Mouse (Mus musculus) CH12.LX (cell line): ENCODE measurements at regions not wholly inside any gene's neighbourhood (a gene's known extent, or its start where the extent isn't known, plus 50 kb on each side); places are given as distances from the start of the nearest gene placed in this dataset.

Experiments used
- DNase-seq: peaks from one replicate; pipeline ENCODE4 v3.0.0-alpha.2; 2013; ENCODE audit errors: extremely low read depth
- H3K27ac ChIP-seq: 2 replicates; pipeline ENCODE4 v1.5.1; 2012; ENCODE audit warnings: low read depth, mild to moderate bottlenecking, control low read depth, moderate library complexity; ENCODE audit not compliant: insufficient read depth
- H3K27me3 ChIP-seq: replicated peaks from 2 replicates; pipeline ENCODE3; 2012; ENCODE audit warnings: inconsistent platforms
- H3K36me3 ChIP-seq, 2 experiments: replicated peaks in 1 of 2; 2 replicates each; pipeline versions ENCODE3 to v1.6.1; 2012; ENCODE audit warnings: inconsistent platforms in 1 of 2, low read length in 1 of 2, mild to moderate bottlenecking in 1 of 2, mixed read lengths in 1 of 2, moderate library complexity in 1 of 2; ENCODE audit not compliant: control insufficient read depth in 1 of 2, insufficient read depth in 1 of 2
- H3K4me1 ChIP-seq, 2 experiments: 2 replicates each; pipeline ENCODE4 v1.6.1; 2012; ENCODE audit warnings: inconsistent platforms in 1 of 2, moderate library complexity in 1 of 2; ENCODE audit not compliant: insufficient read depth in 2 of 2, control insufficient read depth in 1 of 2
- H3K4me2 ChIP-seq: 2 replicates; pipeline ENCODE4 v1.6.1; 2012; ENCODE audit warnings: low read depth, mild to moderate bottlenecking, control low read depth; ENCODE audit not compliant: poor library complexity, insufficient read depth, severe bottlenecking
- H3K4me3 ChIP-seq, 3 experiments: fragments of 150-350 bp in 1 of 3; sonication (generic) in 1 of 3; replicated peaks in 1 of 3; 2 replicates each; pipeline versions ENCODE3 to v1.5.1; 2011 to 2012; ENCODE audit warnings: low read depth in 2 of 3, low read length in 2 of 3, mild to moderate bottlenecking in 2 of 3, moderate library complexity in 2 of 3, control low read depth in 1 of 3, improper control_type of control experiment in 1 of 3, inconsistent platforms in 1 of 3, mixed read lengths in 1 of 3; ENCODE audit not compliant: poor library complexity in 1 of 3
- H3K79me2 ChIP-seq: replicated peaks from 2 replicates; pipeline ENCODE4 v1.6.1; 2012; ENCODE audit warnings: mild to moderate bottlenecking, moderate library complexity; ENCODE audit not compliant: control insufficient read depth, poor library complexity, insufficient read depth, severe bottlenecking; ENCODE audit errors: extremely low read depth
- H3K9ac ChIP-seq: 2 replicates; pipeline ENCODE4 v1.6.1; 2012; ENCODE audit warnings: low read depth, mild to moderate bottlenecking, control low read depth, moderate library complexity; ENCODE audit not compliant: insufficient read depth
- H3K9me3 ChIP-seq: replicated peaks from 2 replicates; pipeline ENCODE3; 2012; ENCODE audit warnings: low read length, inconsistent platforms, mixed read lengths
- BHLHE40 ChIP-seq: IDR thresholded peaks from 2 replicates; pipeline ENCODE4 v1.6.1; 2011; ENCODE audit warnings: mild to moderate bottlenecking, low read depth, low read length, improper control_type of control experiment
- CHD1 ChIP-seq: IDR thresholded peaks from 2 replicates; pipeline ENCODE4 v1.6.1; 2012; ENCODE audit warnings: low read depth, low read length, improper control_type of control experiment, inconsistent platforms
- CTCF ChIP-seq, 2 experiments: IDR thresholded peaks in 1 of 2; conservative IDR thresholded peaks in 1 of 2; 2 replicates each; pipeline ENCODE4 v1.5.1; 2011 to 2012; ENCODE audit warnings: low read depth in 2 of 2, low read length in 2 of 2, improper control_type of control experiment in 1 of 2, inconsistent platforms in 1 of 2, mild to moderate bottlenecking in 1 of 2, moderate library complexity in 1 of 2
- ELF1 ChIP-seq: IDR thresholded peaks from 2 replicates; pipeline ENCODE4 v1.6.1; 2014; ENCODE audit warnings: low read depth, mild to moderate bottlenecking, inconsistent platforms, low read length, improper control_type of control experiment
- EP300 ChIP-seq: IDR thresholded peaks from 2 replicates; pipeline ENCODE4 v1.6.1; 2011; ENCODE audit warnings: low read length, improper control_type of control experiment
- GABPA ChIP-seq: IDR thresholded peaks from 2 replicates; pipeline ENCODE4 v1.6.1; 2012; ENCODE audit warnings: low read depth, low read length, improper control_type of control experiment, inconsistent platforms; ENCODE audit not compliant: insufficient replicate concordance
- IRF4 ChIP-seq: IDR thresholded peaks from 2 replicates; pipeline ENCODE4 v1.6.1; 2014; ENCODE audit warnings: low read depth, mild to moderate bottlenecking, inconsistent platforms, low read length, improper control_type of control experiment
- KAT2A ChIP-seq: IDR thresholded peaks from 2 replicates; pipeline ENCODE4 v1.6.1; 2012; ENCODE audit warnings: low read length, improper control_type of control experiment, inconsistent platforms; ENCODE audit not compliant: insufficient replicate concordance
- MAFK ChIP-seq: IDR thresholded peaks from 2 replicates; pipeline ENCODE4 v1.6.1; 2011; ENCODE audit warnings: low read length, improper control_type of control experiment; ENCODE audit not compliant: insufficient replicate concordance
- MXI1 ChIP-seq: IDR thresholded peaks from 2 replicates; pipeline ENCODE4 v1.6.1; 2011; ENCODE audit warnings: mild to moderate bottlenecking, low read depth, low read length, improper control_type of control experiment
- MYC ChIP-seq: IDR thresholded peaks from 2 replicates; pipeline ENCODE4 v1.6.1; 2011; ENCODE audit warnings: low read depth, mild to moderate bottlenecking, improper control_type of control experiment, low read length
- NRF1 ChIP-seq: IDR thresholded peaks from 2 replicates; pipeline ENCODE4 v1.6.1; 2014; ENCODE audit warnings: low read depth, mild to moderate bottlenecking, inconsistent platforms, low read length, improper control_type of control experiment, moderate library complexity
- PAX5 ChIP-seq: IDR thresholded peaks from 2 replicates; pipeline ENCODE4 v1.6.1; 2012; ENCODE audit warnings: low read length, inconsistent platforms, mixed read lengths
- POLR2AphosphoS2 ChIP-seq: IDR thresholded peaks from 2 replicates; pipeline ENCODE4 v1.6.1; 2011; ENCODE audit warnings: low read depth, low read length, improper control_type of control experiment
- RAD21 ChIP-seq: IDR thresholded peaks from 2 replicates; pipeline ENCODE4 v1.6.1; 2011; ENCODE audit warnings: low read depth, mild to moderate bottlenecking, low read length, improper control_type of control experiment, moderate library complexity
- TBP ChIP-seq: conservative IDR thresholded peaks from 2 replicates; pipeline ENCODE4 v1.6.1; 2011; ENCODE audit warnings: low read depth, low read length, improper control_type of control experiment
- TCF12 ChIP-seq: IDR thresholded peaks from 2 replicates; pipeline ENCODE4 v1.6.1; 2014; ENCODE audit warnings: low read depth, mild to moderate bottlenecking, inconsistent platforms, low read length, improper control_type of control experiment
- UBTF ChIP-seq: IDR thresholded peaks from 2 replicates; pipeline ENCODE4 v1.6.1; 2012; ENCODE audit warnings: low read depth, mild to moderate bottlenecking, inconsistent platforms, low read length, improper control_type of control experiment, moderate library complexity
- ZMIZ1 ChIP-seq: IDR thresholded peaks from 2 replicates; pipeline ENCODE4 v1.6.1; 2012; ENCODE audit warnings: low read depth, mild to moderate bottlenecking, inconsistent platforms, low read length, improper control_type of control experiment
- dilution Hi-C: fragments of 300-500 bp; cut with MboI; formaldehyde crosslinking; loops from 2 replicates; pipeline ENCODE4 v1.14.3; 2020; ENCODE audit warnings: low sequenced_read_pairs; ENCODE audit not compliant: extremely low pct_unique_long_range_greater_than_20kb, extremely low pct_ligation_motif_present
- in situ Hi-C: fragments of 300-500 bp; cut with MboI; formaldehyde crosslinking; loops from 3 replicates; pipeline ENCODE4 v1.14.3; 2019; ENCODE audit warnings: low sequenced_read_pairs, low pct_ligation_motif_present, low pct_unique_long_range_greater_than_20kb, mixed read lengths

GRCm38 (mm10) chr2:115394091-115394490 is 187.4 kb upstream of the BC052040 start:
- dilution Hi-C loops, result no loop called here
- Histone ChIP-seq H3K36me3 (no peaks in the 10 kb centered on the region), H3K4me2 (no peak overlapping the region), H3K27ac (no peak overlapping the region), H3K9me3 (no peaks in the 10 kb centered on the region), H3K9ac (no peak overlapping the region), H3K4me1 (no peaks in the 10 kb centered on the region), H3K4me3 (no peak overlapping the region), H3K79me2 (no peaks in the 10 kb centered on the region), H3K27me3 (no peaks in the 10 kb centered on the region)
- DNase-seq, result no peak
- in situ Hi-C loops, result no loop called here
- no peak for TF ChIP-seq EP300
- TF ChIP-seq RAD21, result no peak
- TF ChIP-seq MYC, result no peak

- Histone ChIP-seq H3K36me3 (no peaks in the 10 kb centered on the region), H3K4me3 (no peak overlapping the region), H3K27me3 (no peaks in the 10 kb centered on the region), H3K9ac (no peak overlapping the region), H3K9me3 (no peaks in the 10 kb centered on the region), H3K27ac (no peak overlapping the region), H3K4me2 (no peak overlapping the region), H3K4me1 (no peaks in the 10 kb centered on the region), H3K79me2 (no peaks in the 10 kb centered on the region)
- dilution Hi-C loops (no loop called here), in situ Hi-C loops (no loop called here)
- DNase-seq, result no peak
- TF ChIP-seq IRF4 (no peak), GABPA (no peak), POLR2AphosphoS2 (no peak), TBP (no peak), KAT2A (no peak), CTCF (conservative IDR thresholded peaks at IDR 0.05 in 1 of 2, IDR thresholded peaks at IDR 0.05 in 1 of 2; ENCODE audit: low read depth in 2 of 2, low read length in 2 of 2) (no peak), CHD1 (no peak), NRF1 (no peak), MAFK (no peak), ELF1 (no peak), MYC (no peak), PAX5 (no peak), ZMIZ1 (no peak), EP300 (no peak), BHLHE40 (no peak), MXI1 (no peak), TCF12 (no peak), UBTF (no peak)
Measured at GRCm38 (mm10) chr2:115398550-115398949, 183.0 kb upstream of the BC052040 start.
